Mouse (Mus musculus) C2C12 (cell line): ENCODE data around the gene Rnd3.

Experiments used
- CEBPB ChIP-seq: IDR thresholded peaks from one replicate; pipeline ENCODE4 v1.6.1; 2011; ENCODE audit warnings: low read depth, mild to moderate bottlenecking, control low read depth, moderate library complexity
- CTCF ChIP-seq: IDR thresholded peaks from one replicate; pipeline ENCODE4 v1.5.1; 2011; ENCODE audit not compliant: control insufficient read depth, insufficient read depth, insufficient read length
- MYOD1 ChIP-seq: IDR thresholded peaks from one replicate; pipeline ENCODE4 v1.6.1; 2011; ENCODE audit warnings: low read depth; ENCODE audit not compliant: control insufficient read depth, insufficient read length
- USF1 ChIP-seq: IDR thresholded peaks from one replicate; pipeline ENCODE4 v1.6.1; 2011; ENCODE audit warnings: low read depth, mild to moderate bottlenecking, control low read depth, moderate library complexity

- no peak for TF ChIP-seq CEBPB
- no peak for TF ChIP-seq USF1
- TF ChIP-seq CTCF: no peak
- TF ChIP-seq MYOD1: no peak
Observed at GRCm38 (mm10) chr2:51139218-51139911, 9.5 kb downstream of the Rnd3 start.
